Mouse (Mus musculus) large intestine, adult 2 months (tissue): ENCODE data around the gene Gm28510. TPM values are rescaled to one million over a fixed set of nuclear protein-coding genes. Genes with fewer than 3 reads are reported as not detected.
"Not testable (repeated sequence)": the region's sequence is repeated elsewhere in the genome, so short reads cannot be mapped to it uniquely, and the experiment has no call there.

Source experiments
- DNase-seq: peaks from one replicate; pipeline ENCODE4 v3.0.0-alpha.2; 2012; ENCODE audit warnings: low read depth, low spot score
- WGBS: fragments of 180-500 bp; shearing (Covaris S2); methylation state at CpG from one replicate; pipeline ENCODE4 v1.1.7; 2018; 5-methylcytosine and 5-hydroxymethylcytosine counted together
- polyA plus RNA-seq: library from polyadenylated mRNA; depleted of rRNA; stranded (reverse); fragments of >200 nt; gene quantifications from 2 replicates; pipeline ENCODE4 v1.2.3, GENCODE M21; 2012; rRNA removed

Gene Gm28510
- not detected in 2 replicates for polyA plus RNA-seq

DNA sequence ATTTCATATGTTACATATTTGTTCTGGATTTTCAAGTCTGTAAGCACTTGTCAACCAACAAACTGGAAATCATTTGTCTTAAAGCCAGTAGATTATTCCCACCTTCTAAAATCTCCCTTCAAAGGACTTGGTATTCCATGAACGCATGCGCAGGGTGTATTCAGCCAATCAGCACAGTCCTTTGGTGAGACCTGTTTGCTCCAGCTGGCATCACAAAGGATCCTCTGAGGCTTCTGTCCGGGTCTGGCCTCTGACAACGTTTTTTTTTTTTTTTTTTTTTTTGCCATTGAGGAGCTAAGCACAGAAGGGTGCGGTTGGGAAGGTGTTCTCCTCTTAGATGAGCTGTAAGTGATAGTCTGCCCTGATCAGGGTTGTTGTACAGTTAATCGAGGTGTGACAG lies at the start of gene Gm28510:
Gene Gm28510 (plus strand): TSS at position 301 of the 400 bp plus-strand sequence.
- WGBS: no CpG with 5 or more reads among the region's 6 CpGs

More for the DNA sequence above, at the start of gene Gm28510:
- not testable (repeated sequence) for DNase-seq

Other genes with a start within 250 kb of the Gm28510 start
- not detected in 2 replicates for gene Gm20834, start 88.1 kb upstream of the Gm28510 start, polyA plus RNA-seq
- not detected in 2 replicates for gene Gm20737, start 123.3 kb downstream of the Gm28510 start, polyA plus RNA-seq
- gene Gm21775, start 140.7 kb downstream of the Gm28510 start, polyA plus RNA-seq: not detected in 2 replicates
- gene Gm21900, start 203.6 kb downstream of the Gm28510 start, polyA plus RNA-seq: not detected in 2 replicates